ENCODE assay signal across 9 mouse cellular contexts in genomic region chr13:13808337-13809132, GRCm38 (mm10). TPM values are rescaled to one million over a fixed set of nuclear protein-coding genes. Genes with fewer than 3 reads are reported as not detected.
DNase-seq lines count a peak whose midpoint lies in the region; ATAC-seq and TF ChIP-seq lines count a peak whose summit lies in the region.
"Had no signal": no experiment of that assay in that cellular context is flagged by ENCODE, and none has a peak within 500 bp of the region (broad histone marks: within the 10 kb centered on the region; RNA-seq: fewer than 3 reads in every experiment).

No protein-coding gene starts in this region.

- intact Hi-C loops in heart, postnatal 25 days (cut with DNase I) = no loop called here

- no peaks in the 10 kb centered on the region for H3K9me3 ChIP-seq in lung, embryonic 14.5 days (ENCODE audit: low read depth, low read length)
- no peaks in the 10 kb centered on the region for H3K9me3 ChIP-seq in forebrain, embryonic 16.5 days (ENCODE audit: control insufficient read depth, low read length)
- H3K9me3 ChIP-seq in midbrain, embryonic 13.5 days = no peaks in the 10 kb centered on the region

- no peak overlapping the region for H3K27ac ChIP-seq in lung, embryonic 14.5 days (ENCODE audit: low read depth)
- no peak overlapping the region for H3K27ac ChIP-seq in forebrain, embryonic 16.5 days (ENCODE audit: low read length)
- H3K27ac ChIP-seq in midbrain, embryonic 13.5 days = no peak overlapping the region

- no peak overlapping the region for H3K9ac ChIP-seq in lung, embryonic 14.5 days
- no peak overlapping the region for H3K9ac ChIP-seq in forebrain, embryonic 16.5 days (replicated peaks; ENCODE audit: low read depth, low read length)
- no peak overlapping the region for H3K9ac ChIP-seq in midbrain, embryonic 13.5 days (replicated peaks)

- no peak overlapping the region for H3K4me2 ChIP-seq in lung, embryonic 14.5 days
- no peak overlapping the region for H3K4me2 ChIP-seq in forebrain, embryonic 16.5 days (ENCODE audit: low read length)
- no peak overlapping the region for H3K4me2 ChIP-seq in midbrain, embryonic 13.5 days (replicated peaks)

- 31% methylated on average over 11 of the region's 11 CpGs for WGBS in lung, embryonic 14.5 days
- 34% methylated on average over 11 of the region's 11 CpGs for WGBS in forebrain, embryonic 16.5 days
- 34% methylated on average over 11 of the region's 11 CpGs for whole genome bisulfite sequencing in midbrain, embryonic 13.5 days

- ATAC-seq in lung, embryonic 14.5 days (ENCODE audit: insufficient read depth) = no peak
- peak; percentile 81 for ATAC-seq in forebrain, embryonic 16.5 days
- ATAC-seq in midbrain, embryonic 13.5 days = peak; percentile 64
- ATAC-seq in activated CD4-positive, CD25-positive, alpha-beta regulatory T cell, adult 4 months = no peak
- ATAC-seq: lung, postnatal 0 days had no signal

- no peaks in the 10 kb centered on the region for H3K27me3 ChIP-seq in lung, embryonic 14.5 days (ENCODE audit: insufficient read depth, low read length)
- H3K27me3 ChIP-seq in forebrain, embryonic 16.5 days (replicated peaks; ENCODE audit: control insufficient read depth, insufficient read depth, low read length) = no peaks in the 10 kb centered on the region
- no peaks in the 10 kb centered on the region for H3K27me3 ChIP-seq in midbrain, embryonic 13.5 days

- no peak overlapping the region for H3K4me3 ChIP-seq in lung, embryonic 14.5 days (ENCODE audit: low read depth, low read length)
- no peak overlapping the region for H3K4me3 ChIP-seq in forebrain, embryonic 16.5 days (replicated peaks; ENCODE audit: low read length)
- no peak overlapping the region for H3K4me3 ChIP-seq in midbrain, embryonic 13.5 days (replicated peaks)

- DNase-seq in lung, embryonic 14.5 days = peak; percentile 17
- no peak for DNase-seq in lung, postnatal 10 days
- DNase-seq in thymus, postnatal 14 days = peak; percentile 50
- no peak for DNase-seq in heart, postnatal 25 days (ENCODE audit: low spot score)
- DNase-seq: kidney, postnatal 14 days had no signal

- no peaks in the 10 kb centered on the region for H3K4me1 ChIP-seq in lung, embryonic 14.5 days (ENCODE audit: insufficient read depth)
- H3K4me1 ChIP-seq in forebrain, embryonic 16.5 days (replicated peaks; ENCODE audit: control insufficient read depth, insufficient read depth, low read length) = no peaks in the 10 kb centered on the region
- 0 out of 2 replicates have a peak, but pooled peaks cover 6% of the 10 kb centered on the region for H3K4me1 ChIP-seq in midbrain, embryonic 13.5 days (replicated peaks)

- no peaks in the 10 kb centered on the region for H3K36me3 ChIP-seq in lung, embryonic 14.5 days (ENCODE audit: insufficient read depth)
- H3K36me3 ChIP-seq in forebrain, embryonic 16.5 days (ENCODE audit: control insufficient read depth, insufficient read depth) = no peaks in the 10 kb centered on the region
- no peaks in the 10 kb centered on the region for H3K36me3 ChIP-seq in midbrain, embryonic 13.5 days

- no peak for TF ChIP-seq CTCF in lung, embryonic 14.5 days (IDR thresholded peaks at IDR 0.05; ENCODE audit: low read depth)

RNA-seq across cellular contexts. Expression of gene Gng4, which starts 24.7 kb away (rescaled TPM):
- polyA plus RNA-seq in lung, embryonic 14.5 days (2014; fragmentation: Nextera tagmentation; extraction: Ambion mirVana) = 0.58 and 1.0 TPM in 2 replicates
- 25.0 and 39.5 TPM in 2 replicates for polyA plus RNA-seq in forebrain, embryonic 16.5 days (2015; fragmentation: Nextera tagmentation; extraction: Ambion mirVana)
- 14.3 and 15.3 TPM in 2 replicates for polyA plus RNA-seq in midbrain, embryonic 13.5 days (2015; fragmentation: Nextera tagmentation; extraction: Ambion mirVana)
- under 1 TPM in 1 of 2 experiments, not detected in 1; 0.53 TPM for polyA plus RNA-seq in activated CD4-positive, CD25-positive, alpha-beta regulatory T cell, adult 4 months (2017; shearing (Covaris generic))
- total RNA-seq in heart, postnatal 25 days (2021) = under 1 TPM; 0.49 to 0.89 TPM

Comparison
In these comparisons a context has a peak if more than half of its experiments do, and no peak if none do; other contexts are left out.
1. DNase-seq: peak in lung, embryonic 14.5 days (single experiment) and thymus, postnatal 14 days (single experiment); none in lung, postnatal 10 days (single experiment) and heart, postnatal 25 days (single experiment).
2. ATAC-seq: peak in forebrain, embryonic 16.5 days (single experiment) and midbrain, embryonic 13.5 days (single experiment); none in lung, embryonic 14.5 days (single experiment) and activated CD4-positive, CD25-positive, alpha-beta regulatory T cell, adult 4 months (single experiment).